Mouse (Mus musculus) layer of hippocampus, adult 8-10 months (tissue): ENCODE measurements at regions not wholly inside any gene's neighbourhood (a gene's known extent, or its start where the extent isn't known, plus 50 kb on each side); places are given as distances from the start of the nearest gene placed in this dataset.

ENCODE experiments used
- DNase-seq, 2 experiments: peaks; one replicate each; pipeline ENCODE4 v3.0.0; 2022; ENCODE audit warnings: low spot score in 2 of 2

DNA sequence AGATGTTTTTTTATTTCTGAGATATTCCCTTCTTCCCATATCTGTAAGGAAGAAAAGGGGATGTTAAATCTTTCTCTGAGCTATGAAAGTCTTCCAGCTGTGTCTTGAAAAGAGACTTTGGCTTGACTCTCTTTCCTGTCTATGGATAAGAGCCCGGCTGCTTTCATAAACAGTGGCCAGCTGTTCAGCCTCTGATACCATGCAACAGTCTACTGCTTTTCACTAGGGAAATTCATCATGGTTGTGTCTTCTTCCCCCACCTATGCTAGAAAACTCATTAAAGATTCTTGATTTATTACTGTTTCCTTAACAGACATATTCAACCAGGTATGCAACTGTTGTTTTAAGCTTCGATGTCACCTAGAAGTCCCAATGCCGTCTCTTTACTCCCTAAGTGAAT lies 213.8 kb upstream of the Ferd3l start:
- DNase-seq, result no peak

DNA sequence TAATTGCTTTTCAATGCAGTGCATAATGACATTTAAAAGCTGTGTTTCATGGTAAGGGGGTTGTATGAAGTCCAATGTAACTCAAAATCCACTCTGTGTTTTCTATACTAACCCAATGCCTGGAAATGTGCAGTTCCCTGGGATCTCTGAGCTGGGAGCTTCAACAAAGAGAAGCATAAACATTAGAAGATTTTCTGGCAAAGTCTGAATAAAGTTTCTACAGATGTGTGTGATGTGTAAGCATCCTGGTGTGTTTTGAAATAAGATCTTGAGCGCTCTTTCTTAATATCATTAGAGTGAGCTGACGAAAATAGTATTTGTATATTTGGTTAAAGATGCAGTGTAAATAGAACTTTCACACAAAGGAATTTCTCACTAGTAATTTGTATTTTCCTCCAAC lies 212.2 kb upstream of the Ferd3l start:
- no peak for DNase-seq

DNA sequence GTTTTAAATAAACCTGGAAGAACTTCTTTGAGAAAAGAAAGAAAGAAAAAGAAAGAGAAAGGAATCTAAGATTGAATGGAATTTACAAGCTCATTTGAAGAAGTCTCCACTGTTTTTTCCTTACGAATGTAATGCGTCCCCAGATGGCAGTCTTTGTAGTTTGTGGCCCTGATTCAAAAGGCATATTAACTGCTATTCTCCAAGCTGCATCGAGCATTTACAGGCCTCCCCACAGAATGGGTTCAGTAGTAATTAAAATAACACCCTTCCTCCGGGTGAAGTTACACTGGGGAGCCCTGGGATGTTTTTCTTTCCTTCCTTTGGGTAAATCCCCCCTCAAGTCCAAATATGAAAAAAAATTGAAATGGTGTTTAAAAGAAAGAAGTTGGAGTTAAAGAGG lies 211.2 kb upstream of the Ferd3l start:
- DNase-seq, result no peak

DNA sequence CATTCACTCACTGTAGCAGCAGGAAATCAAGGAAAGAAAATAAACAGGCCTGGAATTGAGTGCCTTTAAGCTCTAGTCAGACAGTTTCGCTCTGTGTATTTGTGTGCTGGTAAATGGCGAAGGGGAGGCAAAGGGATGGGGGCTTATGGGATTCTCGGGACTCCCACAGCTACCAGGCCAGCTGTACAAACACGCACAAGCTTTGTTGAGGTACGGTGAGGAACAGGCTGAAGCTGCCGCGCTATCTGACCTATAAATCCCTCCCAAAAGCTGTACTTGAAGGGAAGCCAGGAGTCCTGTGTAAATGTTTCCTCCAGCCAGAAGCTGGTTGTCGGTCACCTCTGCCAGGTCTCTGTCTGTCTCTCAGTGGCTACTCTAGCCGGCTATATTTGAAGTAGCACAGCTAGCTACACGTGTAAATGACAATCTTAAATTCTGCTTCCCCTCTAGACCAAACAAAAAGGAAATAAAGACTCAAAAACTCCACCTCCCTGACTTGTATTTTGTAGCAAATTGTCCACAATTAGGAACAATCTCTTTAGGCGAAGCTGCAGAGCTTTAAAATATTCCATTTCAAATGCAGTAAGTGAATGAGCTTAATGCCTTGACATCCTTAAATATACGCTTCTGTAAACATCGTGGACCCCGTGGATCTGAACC lies 210.5 kb upstream of the Ferd3l start:
- no peak for DNase-seq

DNA sequence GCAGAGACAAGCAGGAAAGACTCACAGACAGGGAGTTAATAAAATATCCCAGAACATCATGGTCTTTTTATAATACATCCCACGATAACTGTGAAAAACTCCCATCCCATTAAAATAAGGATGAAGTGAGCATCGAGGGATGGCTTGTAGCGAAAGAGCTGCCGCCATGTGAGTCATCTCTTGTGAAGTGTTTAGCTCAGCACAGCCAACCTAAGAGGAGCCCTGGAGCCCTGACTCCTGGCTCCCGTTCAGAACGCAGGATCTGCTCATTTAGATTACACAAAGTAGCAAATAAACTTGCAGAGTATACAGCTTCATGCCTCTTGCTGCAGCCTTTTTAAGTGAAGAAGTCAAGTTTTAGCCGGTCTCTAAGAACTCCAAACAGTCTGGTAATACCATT lies 209.2 kb upstream of the Ferd3l start:
- DNase-seq, result no peak

DNA sequence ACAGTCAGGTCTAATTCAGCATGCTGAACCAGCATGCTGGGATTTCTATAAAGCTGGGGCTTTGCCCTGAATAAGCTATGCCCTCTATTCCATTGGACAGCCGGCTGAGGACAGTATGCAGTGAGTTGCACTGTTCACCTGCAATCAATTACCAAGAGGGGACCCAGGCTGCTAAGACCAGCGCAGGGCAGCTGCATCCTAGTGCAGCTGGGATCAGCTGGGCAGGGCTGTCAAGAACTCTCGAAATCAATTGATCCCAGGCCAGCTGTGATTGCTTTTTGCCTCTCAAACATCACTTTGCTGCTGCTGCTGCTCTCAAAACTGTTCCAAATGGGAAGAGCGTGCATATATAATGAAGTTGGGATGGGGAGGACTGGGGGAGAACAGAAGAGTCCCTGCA lies 196.3 kb upstream of the Ferd3l start:
- DNase-seq, result no peak

DNA sequence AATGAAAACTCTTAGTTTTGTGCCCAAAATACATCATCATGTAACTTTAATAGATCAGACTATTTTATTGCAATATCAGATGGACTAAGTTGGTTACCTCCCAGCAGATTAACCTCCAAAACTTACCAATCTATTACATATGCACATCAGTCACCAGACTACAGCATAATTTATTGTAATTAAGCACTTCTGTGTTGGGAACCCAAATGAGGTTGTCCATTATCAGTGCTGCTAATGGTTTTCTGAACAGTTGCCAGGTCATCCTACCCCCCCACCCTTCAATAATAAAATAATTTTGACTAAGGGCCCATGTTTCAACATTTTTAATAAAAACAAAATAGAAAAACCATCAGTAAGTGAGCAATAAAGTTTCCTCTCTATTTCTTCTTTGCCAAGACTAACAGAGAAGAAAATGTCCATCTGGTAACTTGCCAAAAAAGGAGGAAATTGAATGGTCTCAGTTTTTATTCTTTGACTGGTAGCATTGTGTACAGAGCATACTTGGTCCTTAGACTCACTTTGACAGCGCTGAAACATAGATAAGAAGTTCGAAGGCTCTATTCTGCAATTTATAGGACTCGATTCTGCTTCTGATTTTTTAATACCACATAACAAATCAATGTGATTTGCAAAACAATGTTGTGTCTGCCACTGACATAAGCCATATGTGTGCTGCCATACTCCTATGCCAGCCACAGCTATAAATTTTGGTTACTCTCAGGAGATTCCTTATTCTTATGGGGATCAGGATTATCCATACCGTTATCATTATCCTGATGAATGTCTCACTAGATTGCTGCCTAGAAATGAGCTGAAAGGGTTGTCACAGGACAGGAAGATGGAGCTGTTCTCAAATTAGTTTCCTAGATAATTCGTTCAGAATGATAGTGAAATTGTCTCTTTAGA lies 152.4 kb upstream of the Ferd3l start:
- DNase-seq, result no peak

DNA sequence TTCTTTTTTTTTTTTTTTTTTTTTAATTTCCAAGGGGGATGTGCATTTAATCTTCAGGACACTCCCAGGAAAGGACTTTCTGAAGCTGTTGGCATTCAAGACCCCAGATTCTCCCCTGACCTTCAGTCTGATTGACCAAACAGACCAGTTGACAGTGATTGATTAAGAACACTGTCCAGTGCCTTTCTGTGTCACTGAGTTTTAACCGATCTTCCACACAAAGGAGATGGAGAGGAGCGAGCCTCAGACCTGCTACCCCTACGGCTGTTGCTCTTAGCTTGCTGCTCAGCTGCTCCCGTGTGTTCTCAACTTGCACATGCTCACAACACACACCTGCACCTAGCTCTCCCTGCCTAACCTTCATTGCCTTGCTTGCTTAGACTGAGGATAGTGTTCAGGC lies 149.7 kb upstream of the Ferd3l start:
- no peak for DNase-seq

DNA sequence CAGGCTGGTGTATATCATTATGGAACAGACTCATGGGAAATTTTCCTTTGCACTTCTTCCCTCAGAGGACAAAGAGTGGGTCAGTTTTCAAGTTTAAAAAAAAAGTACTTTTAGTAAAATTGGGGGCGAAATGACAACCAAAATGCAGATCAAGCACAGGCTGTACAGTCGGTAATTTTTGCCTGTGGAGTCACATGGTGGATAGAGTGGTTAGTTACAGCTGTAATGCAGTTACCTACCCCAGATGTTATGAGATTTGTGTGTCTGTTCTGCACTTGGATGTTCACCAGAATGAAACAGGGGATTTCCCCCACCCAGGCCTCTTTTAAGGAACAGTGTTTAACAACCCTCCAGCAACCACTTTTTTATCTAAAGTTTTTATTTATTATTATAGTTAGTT lies 148.3 kb upstream of the Ferd3l start:
- no peak for DNase-seq

DNA sequence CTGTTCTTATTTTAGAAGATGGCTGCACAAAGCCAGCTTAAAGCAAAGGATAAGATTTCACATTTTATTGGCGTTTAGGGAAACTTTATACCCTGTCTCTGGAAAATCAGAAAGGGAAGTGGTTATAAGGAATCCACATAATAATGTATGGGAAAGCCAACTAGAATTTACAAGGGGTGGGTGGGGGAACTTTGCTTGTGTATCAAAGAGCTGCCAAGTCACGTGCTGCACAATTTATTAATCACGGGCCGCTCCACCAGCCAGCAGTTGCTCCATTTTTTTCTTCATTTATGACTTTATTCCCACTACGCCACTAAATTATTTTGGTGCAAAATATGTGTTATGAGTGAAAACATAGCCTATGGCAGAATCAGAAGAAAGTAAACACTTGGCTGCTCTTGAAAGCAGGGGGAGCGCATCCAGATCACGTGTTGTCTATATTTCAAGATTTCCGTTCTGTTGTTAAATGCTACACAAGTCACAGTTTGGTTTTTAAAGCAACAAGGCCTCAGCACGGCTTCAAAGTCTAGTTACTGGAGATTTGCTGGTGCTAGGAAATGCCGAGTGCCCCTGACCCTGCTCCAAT lies 123.9 kb upstream of the Ferd3l start:
- no peak for DNase-seq

DNA sequence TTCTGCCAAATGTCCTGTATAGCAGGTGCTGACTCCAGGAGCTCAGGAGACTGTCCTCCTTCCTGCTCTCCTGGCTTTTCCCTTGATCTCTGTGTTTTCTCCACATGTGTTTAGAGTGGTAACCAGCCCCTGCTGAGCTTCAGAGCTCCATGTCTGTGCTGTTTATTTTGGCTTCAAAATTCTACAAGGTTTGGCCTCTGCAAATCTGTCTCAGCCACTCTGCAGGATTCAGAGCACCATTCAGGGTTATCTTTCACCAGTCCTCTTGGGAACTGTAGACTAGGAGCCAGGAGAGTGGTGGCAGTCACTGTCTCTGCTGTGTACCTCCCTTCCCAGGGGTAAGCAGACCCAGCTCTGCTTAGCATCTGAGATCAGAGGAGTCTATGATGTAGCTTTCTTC lies 102.7 kb upstream of the Ferd3l start:
- no peak for DNase-seq

DNA sequence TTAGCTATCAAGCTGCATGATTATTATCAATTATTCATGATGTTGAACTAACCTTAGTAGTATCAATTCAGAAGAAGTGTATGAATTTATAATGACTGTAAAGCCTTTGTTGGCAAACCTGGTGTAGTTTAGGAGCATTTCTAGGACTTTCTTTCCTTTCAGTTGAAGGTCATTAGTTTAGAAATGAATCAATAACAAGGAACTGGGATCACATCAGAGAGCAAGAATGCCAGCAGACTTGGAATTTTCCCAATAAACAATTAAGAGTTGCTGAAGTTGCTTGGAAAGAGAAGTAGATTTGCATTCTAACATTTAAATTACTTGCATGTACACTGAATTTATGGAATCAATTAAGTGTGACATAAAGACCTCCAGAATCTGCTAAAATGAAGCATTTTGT lies 79.1 kb upstream of the Ferd3l start:
- no peak for DNase-seq

DNA sequence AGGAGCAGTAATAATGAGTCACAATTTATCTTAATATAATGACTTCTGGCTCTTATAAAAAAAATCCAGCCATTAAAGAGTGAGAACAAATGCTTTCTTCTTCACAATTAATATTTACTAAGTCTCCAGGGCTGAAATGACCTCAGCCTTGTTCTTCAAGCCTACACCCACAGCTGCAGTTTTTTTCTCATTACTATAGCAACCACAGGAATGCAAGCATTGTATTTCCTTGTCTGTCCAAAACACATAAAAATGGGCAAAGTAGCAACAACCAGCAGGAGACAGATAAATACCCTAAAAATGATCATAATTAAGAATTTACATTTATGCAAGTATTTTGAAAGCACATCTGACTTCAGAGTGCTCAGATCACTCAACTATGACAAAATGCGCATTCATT lies 76.5 kb upstream of the Ferd3l start:
- DNase-seq, result no peak
